Mouse (Mus musculus): ENCODE measurements around the gene Tipin.
"Not testable (repeated sequence)": the region's sequence is repeated elsewhere in the genome, so short reads cannot be mapped to it uniquely, and the experiment has no call there.

Gene Tipin

DNA sequence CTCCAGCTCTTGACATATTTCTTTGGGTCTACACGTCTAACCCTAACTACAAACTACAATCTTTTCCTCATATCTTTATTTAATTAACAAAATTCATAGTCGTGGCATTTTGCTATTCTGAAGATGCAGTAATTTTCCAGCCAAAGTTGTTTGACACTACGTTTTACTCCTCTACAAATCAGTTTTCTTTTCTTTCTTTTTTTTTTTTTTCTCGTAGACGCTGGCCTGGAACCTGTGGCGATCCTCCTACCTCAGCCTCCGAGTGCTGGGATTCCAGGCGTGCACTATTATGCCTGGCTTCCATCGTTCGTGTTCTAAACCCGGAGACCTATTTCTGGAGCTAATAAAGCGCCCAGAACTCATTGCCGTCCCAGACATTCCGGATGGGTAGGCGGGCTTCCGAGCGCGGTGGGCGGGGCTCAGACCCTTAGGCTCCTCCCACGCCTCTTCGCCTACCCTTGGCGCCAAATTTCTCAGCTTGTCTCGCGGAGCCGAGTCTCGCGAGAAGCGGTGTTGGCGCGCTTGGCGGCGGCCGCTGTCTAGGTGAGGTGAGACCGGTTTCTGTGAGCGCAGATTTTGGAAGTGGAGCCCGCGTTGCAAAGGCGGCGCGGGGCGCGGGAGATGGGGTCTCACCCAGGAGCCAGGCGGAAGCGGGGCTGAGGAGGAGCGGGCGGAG, at the start of gene Tipin:
Gene Tipin, plus strand, starts transcription at position 477 of the 676 bp plus-strand sequence.
- in situ Hi-C loops (cut with MboI) = no loop called here

DNA sequence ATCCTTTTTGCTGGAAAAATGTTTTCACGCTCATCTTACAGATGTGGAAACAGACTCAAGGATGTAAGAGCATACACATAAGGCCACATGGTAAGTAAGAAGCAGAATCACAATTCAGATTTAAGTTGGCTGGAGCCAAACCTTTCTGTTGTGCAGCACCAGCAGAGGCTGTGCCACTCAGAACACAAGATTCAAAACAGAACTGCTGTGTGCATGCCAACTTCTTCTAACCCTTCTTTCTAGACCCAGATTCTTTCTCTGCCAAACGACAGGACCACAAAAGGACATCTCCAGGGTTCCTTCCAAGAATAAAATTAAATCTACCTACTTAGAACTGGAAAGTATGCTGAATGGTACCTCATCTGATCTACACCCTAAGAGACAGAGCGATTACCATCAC, 49.7 kb upstream of the Tipin start:
- in situ Hi-C loops (cut with MboI) = no loop called here

DNA sequence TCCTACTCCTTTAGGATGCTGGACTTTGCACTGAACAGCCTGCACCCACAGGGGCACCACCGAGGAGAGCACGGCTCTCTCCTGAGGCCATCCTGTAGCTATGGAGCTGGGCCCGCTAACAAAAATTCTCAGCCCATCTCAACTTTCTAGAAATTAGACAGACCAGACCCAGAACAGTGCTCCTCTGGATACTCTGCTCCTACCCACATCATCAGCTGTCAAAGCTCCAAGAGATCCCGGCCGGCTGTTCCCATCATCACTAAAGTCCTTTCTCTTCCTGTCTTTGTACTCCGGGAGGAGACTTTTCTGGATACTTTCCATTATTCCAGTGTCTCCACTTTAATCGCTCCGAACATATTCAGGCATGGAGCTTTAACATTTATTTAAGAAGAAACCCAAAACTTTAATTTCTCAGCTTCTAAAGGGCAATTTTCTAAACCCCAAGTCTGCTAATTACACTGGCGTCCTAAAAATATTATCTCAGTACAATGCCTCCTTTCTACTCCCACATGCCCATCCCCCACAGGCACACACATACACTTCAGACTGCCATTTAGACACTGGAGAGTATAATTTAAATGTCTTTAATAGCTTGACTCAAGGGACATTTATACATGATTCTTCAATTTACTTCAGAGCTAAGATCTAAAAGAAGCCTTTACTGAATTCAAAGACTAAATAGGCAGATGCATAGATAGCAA, 49.0 kb upstream of the Tipin start:
- in situ Hi-C loops (cut with MboI) = no loop called here

DNA sequence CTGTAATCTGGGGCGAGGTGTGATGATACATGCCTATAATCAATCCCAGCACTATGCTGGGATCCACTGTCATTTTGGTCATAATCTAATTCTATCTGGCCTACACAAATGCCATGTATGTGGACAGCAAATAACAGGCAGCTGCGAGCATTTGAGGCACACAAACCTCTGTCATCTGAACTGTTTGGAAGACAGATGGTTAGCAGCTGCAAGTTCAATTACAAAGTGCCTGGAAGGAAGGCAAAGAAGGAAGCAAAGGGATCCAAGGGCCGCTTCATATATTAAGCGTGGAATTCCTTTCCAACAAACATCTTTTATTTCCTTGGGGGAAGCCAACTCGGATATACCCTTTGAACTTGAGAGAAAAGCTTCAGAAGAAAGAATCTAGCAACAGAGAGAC, 47.7 kb upstream of the Tipin start:
- in situ Hi-C loops (cut with MboI) = no loop called here

DNA sequence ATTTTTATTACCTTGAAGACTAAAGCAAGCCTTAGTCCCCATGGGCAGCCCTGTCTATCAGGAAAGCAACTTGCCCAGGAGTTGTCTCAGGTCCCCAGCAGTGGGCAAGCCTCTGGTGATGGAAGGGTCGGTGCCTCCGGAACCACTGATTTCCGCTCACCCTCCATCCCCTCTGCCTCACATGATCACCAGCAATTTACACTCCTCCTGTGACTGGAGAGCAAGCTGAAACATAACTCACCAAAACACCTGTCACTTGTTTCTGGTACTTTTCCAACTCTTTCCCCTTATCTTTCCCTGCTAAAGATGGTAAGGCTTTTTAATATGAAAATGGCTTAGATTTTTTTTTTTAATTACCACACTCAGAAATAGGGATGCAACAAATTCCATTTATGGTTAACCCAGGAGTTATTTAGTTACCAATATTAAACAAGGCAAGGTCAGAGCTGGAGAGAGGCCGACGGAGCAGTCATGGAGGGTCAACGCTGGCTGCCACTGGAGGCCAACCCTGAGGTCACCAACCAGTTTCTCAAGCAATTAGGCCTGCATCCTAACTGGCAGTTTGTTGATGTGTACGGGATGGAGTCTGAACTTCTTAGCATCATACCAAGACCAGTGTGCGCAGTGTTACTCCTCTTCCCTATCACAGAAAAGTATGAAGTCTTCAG, 46.5 kb upstream of the Tipin start, which contains the start of gene Uchl4:
Gene Uchl4, plus strand, starts transcription at position 434 of the 668 bp plus-strand sequence.
- in situ Hi-C loops (cut with MboI) = no loop called here

DNA sequence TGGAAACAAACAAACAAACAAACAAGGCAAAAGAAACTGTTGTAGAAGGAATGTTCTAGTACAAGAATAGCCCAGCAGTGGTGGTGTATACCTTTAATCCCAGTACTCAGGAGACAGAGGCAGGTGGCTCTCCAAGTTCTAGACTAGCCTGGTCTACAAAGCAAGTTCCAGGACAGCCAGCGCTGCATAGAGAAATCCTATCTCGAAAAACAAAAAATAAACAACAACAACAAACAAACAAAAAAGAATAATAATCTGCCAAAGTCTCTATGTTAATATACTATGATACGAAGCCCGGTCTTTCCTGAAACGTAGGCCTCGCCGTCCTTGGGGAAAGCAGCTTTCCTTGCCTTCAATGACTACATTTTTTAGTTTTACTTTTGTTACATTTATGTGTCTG, 45.3 kb upstream of the Tipin start:
- in situ Hi-C loops (cut with MboI) = no loop called here

DNA sequence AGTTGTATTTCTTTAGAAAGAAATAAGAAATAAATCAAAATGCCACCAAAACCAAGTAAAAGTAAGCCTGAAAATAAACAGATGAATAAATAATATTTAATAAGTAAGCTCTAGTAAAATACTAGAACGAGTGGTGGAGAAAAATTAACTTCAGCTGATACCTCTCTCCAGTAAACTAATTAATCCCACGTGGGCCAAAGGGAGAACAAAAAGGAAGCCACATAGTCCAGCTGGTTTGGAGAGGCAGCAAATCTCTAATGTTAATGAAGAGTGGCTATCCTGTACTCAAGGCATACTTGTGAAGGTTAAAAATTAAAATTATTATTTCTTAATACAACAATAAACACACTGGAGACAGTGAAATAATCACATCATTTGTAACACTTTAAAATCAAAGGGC, 41.3 kb upstream of the Tipin start:
- in situ Hi-C loops (cut with MboI) = no loop called here

DNA sequence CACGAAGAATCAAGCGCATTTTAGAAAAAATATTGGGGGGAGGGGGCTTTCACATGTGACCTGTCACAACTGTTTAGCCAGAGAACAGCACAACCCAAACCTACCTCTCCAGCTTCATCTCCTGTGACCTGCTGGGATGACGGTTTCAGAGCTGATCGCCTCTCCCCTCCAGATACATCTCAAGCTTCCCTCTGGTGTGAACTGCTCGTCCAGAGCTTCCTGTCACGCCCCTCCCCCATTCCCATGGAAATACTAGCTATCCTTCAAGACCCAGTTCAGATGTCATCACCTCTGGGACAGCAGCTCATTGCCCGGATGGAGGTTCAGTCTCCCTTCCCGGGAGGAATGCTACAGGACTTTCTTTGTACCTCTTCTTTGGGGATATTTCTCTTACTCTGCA, 40.7 kb upstream of the Tipin start:
- in situ Hi-C loops (cut with MboI) = no loop called here

DNA sequence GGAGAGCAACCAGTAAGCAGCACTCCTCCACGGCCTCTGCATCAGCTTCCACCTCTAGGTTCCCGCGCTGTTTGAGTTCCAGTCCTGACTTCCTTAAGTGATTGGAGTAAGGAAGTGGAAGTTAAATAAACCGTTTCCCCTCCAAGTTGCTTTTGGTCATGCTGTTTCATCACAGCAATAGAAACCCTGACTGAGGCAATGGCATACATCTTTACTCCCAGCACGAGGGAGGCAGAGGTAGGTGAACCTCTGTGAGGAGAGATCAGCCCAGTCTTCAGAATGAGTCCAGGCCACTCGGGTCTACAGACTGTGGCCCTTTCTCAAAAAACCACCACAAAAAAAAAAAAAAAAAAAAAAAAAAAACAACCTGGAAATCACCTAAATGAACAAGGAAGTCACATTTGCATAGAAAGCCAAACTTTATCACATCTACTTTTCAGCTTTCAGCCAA, 39.0 kb upstream of the Tipin start:
- in situ Hi-C loops (cut with MboI) = no loop called here

DNA sequence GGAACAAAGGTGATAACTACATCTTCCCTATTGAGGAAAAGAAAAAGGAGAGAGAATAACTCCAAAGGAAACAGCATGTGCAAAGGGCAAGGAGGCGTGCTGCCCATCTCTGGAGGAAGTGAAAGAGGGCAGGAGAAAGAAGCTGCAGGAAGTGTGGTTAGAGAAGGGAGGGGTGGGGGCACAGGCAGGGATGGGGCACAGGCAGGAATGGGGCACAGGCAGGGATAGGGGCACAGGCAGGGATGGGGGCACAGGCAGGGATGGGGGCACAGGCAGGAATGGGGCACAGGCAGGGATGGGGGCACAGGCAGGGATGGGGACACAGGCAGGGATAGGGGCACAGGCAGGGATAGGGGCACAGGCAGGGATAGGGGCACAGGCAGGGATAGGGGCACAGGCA, 32.0 kb upstream of the Tipin start:
- in situ Hi-C loops (cut with MboI) = no loop called here

DNA sequence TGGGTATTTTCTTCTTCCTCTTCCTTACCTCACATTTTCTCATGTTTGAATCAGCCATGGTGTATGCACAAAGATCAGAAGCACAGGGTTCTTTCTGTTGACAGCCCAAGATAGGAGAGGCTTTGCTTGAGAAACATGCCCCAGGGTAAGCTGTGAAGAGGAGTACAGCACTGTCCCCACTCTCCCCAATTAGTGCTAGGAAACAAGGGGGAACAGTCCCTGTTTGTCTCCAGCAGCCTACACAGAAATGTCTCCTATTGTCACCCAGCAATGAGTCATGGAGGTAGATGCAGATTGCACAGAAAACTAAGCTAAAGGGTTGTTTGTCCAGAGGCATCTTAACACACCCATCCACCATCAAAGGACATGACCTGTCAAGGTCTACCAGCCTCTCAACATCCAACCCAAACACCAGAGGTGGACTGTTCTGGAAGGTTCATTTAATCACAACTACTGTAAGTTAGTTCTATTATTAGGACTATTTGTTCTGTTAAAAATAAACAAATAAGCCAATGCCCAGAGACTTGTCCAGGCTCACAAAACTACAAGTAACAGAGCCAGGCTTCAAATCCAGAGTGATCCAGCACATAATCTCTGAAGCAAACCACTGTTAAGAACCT, 31.2 kb upstream of the Tipin start:
- in situ Hi-C loops (cut with MboI) = no loop called here

DNA sequence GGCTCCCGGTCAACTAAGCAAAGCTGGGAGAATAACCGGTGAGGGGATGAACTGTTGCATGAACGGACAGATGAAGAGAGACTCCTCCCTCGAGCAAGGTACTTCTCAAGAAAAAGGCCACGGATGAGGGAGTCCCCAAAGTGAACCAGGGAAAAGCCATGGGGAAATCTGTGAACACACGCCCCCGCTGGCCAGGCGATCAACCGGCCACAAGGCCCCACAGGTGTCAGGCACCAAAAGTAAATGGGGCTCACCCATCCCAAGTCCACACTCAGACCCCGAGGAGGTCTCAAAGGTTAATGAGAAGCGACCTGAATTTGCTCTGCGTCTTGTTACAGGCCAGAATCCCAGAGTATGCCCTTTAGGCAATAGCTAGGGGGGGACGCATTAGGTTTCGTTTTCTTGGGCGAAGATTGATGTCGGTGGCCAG, 28.8 kb upstream of the Tipin start:
- in situ Hi-C loops (cut with MboI) = no loop called here

DNA sequence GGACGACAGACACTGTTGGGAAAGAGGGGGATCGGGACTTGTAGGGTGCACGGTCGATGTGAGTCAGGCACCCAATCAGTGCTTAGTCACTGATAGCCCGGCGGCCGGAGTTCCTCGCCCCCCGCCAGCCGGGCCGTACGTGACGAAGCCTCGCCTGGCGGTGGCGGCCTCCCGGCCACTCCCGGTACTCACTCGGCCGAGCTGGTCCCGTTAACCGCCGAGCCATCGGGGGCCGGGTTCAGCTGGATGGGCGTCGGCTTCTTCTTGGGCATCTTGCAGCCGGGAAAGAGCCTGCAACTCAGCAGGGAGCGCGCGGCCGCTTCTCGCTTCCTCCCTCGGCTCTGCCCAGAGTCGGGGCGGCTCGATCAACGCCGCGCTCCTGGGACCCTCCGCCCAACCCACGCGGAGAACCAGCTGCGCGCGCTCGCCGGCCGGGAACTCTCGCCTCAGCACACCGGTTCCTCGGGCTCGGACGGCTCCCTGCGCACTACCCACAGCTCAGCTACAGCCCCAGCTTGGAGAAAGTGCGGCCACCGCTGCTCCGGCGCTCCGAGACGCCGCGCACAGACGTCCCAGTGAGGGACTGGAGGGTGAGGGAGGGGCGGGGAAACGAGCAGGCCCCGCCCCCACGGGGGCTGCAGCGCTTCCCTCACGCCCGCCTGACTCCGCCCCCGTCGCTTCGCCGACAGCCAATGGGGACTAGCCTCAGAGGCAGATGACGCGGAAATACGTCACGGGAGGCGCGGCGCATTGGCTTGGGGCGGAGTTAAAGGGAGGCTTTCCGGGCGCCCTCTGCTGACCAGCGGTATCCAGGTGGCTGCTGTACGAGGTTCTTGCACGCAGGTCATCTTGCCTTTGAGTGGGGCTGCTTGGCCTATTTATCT, 28.1 kb upstream of the Tipin start, which contains the start of gene Map2k1:
Gene Map2k1, minus strand, starts transcription at position 611 of the 884 bp plus-strand sequence.
- in situ Hi-C loops (cut with MboI) = no loop called here

DNA sequence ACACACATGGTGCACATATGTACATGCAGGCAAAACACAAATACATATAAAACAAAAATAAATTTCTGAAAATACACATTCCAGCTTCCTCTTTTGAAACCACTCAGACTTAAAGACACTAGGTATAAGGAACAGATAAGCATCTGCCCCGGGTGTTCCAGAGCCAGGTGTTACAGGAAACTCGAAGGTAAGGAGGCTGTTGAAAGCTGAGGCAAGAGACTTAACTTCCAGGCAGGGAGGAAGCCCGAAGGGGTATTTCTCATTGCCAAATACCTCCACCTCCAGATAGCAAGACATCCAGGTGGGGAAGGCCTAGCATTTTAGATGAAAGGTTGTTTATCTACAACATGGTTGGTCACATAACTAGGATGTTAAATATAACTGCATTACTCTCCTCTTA, 26.0 kb upstream of the Tipin start:
- in situ Hi-C loops (cut with MboI) = loop anchor here (5.0 kb wide), 1 partner anchor 73 kb away; no protein-coding TSS in a partner anchor

DNA sequence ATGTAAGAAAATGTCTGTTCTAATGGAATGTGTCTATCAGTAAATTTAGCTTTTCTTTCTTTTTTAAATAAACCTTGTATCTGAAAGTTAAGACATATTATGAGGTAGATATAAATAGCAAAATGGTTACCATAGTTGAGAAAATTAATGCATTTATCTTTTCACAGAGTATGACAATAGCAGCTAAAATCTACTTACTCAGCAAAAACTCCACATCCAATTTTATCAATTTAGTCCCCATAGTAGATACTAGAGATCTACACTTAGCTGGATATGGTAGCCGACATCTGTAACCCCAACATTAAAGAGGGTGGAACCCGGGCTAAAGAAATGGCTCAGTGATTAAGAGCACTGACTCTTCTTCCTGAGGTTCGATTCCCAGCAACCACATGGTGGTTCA, 25.2 kb upstream of the Tipin start:
- in situ Hi-C loops (cut with MboI) = loop anchor here (5.0 kb wide), 1 partner anchor 74 kb away; no protein-coding TSS in a partner anchor

DNA sequence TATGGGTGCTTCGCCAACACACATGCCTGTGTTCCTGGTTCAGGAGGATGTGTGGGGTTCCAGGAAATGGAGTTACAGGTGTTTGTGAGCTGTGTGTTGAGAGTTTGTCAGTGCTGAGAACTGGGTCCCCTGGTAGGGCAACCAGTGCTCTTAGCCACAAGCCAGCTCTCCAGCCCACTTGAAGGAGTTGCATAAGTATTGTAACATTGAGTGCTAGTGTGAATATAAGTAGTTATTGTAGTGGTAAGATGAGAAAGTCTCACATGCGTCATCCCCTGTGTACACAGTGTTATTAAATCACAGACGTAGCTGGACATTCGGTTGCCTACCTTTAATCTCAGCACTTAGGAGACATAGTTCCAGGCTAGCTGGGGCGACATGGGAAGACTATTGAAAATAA, 21.5 kb upstream of the Tipin start:
- in situ Hi-C loops (cut with MboI) = loop anchor here (5.0 kb wide), 1 partner anchor 78 kb away; no protein-coding TSS in a partner anchor

DNA sequence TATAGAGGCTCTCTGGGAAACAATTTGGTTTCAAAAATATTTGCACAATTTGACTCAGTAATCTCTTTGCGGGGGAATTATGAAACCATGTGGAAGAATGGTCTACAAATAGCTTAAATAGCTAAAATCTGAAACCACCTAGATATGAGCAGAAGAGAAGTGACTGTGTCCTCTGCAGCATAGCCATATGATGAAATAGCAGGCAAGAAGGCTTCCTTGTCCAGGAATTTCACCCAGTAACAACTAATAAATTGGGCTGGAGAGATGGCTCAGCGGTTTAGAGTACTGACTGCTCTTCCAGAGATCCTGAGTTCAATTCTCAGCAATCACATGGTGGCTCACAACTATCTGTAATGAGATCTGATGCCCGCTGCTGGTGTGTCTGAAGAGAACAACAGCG, 20.4 kb upstream of the Tipin start:
- in situ Hi-C loops (cut with MboI) = no loop called here

DNA sequence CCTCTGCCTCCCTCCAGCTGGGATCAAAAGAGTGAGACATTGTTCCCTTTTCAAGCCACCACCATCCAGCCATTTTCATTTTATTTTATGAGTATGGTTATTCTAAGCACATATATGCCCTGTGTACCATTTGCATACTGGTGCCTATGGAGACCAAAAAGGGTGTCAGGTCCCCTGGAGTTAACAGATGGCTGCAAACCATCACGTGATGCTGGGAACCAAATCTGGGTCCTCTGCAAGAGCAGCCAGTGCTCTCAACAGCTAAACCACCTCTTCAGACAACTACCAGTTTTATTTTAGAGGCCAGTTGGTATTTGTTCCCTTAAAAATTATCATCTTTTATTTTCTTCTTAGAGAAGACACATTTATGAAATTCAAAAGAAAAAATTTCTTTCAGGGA, 16.6 kb upstream of the Tipin start:
- in situ Hi-C loops (cut with MboI) = no loop called here

DNA sequence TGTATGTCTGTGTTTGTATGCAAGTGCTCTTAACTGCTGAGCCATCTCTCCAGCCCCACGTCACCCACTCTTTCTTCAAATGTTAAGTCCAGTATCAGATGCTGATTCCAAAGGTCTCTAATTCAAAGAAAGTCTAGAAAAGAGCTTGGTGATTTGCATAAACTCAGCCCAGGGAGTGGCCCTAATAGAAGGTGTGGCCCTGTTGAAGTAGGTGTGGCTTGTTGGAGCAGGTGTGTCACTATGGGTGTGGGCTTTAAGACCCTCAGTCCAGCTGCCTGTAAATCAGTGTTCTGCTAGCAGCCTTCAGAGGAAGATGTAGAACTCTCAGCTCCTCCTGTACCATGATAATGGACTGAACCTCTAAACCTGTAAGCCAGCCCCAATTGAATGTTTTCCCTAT, 14.2 kb upstream of the Tipin start:
- in situ Hi-C loops (cut with MboI) = no loop called here

DNA sequence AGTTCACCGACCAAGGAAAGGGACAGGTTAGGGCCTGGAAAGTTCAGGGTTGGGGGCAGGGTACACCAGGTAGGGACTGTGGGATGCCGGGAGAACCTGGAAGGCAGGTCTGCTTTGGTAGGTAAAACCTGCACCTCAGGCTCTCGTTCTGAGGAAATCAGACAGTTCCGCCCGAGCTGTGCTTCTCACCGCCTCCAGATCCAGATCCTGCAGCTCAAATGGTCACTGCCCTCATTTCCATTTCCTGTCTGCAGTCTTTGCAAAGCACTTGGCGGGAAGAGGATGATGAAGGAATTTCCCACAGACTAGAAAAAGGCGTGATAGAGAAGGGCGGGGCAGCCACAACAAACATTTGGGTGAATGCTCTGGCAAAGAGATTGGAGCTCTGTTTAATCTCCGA, 13.2 kb upstream of the Tipin start:
- in situ Hi-C loops (cut with MboI) = no loop called here

DNA sequence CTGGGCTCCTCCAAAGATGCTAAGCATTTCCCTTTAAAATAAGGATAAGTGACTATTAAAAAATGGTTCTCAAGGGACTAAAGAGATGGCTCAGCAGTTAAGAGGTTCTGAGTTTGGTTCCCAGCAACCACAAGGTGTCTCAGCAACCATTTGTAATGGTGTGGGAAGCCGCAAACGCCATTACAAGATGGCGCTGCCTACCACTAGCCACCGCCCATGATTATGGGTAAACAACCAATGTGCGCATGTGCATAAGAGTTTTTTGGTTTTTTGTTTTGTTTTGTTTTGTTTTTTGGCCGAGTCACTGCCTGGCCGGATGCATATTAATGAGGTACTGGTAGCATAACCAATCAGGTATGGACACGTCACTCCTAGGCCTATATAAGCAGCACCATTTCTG, 12.5 kb upstream of the Tipin start:
- in situ Hi-C loops (cut with MboI) = not testable (repeated sequence)

Data from mature B cell (primary cell).